Mouse (Mus musculus) frontal cortex, postnatal 36 days (tissue): Measurements from ENCODE around the gene Nin.

Experiments used
- DNase-seq, 2 experiments: peaks; one replicate each; pipeline ENCODE4 v3.0.0; 2022; ENCODE audit warnings: low spot score in 2 of 2

Gene Nin

GRCm38 (mm10) chr12:70082935-70083532 is 30.5 kb downstream of the Nin start:
- DNase-seq = no peak

GRCm38 (mm10) chr12:70082485-70082884 is 31.0 kb downstream of the Nin start:
- DNase-seq = no peak

GRCm38 (mm10) chr12:70078471-70079025 is 35.0 kb downstream of the Nin start:
- no peak for DNase-seq

GRCm38 (mm10) chr12:70076493-70076892 is 37.0 kb downstream of the Nin start:
- peak; percentile 34 to 61 for DNase-seq

- no peak for DNase-seq
Measured at GRCm38 (mm10) chr12:70075001-70075400, 38.5 kb downstream of the Nin start.

GRCm38 (mm10) chr12:70070888-70071287 is 42.6 kb downstream of the Nin start:
- DNase-seq = peak in 1 of 2 experiments; percentile 23

GRCm38 (mm10) chr12:70070306-70070705 is 43.2 kb downstream of the Nin start:
- no peak for DNase-seq

GRCm38 (mm10) chr12:70068647-70069257 is 44.8 kb downstream of the Nin start:
- no peak for DNase-seq

GRCm38 (mm10) chr12:70067849-70068248 is 45.7 kb downstream of the Nin start:
- DNase-seq = peak in 1 of 2 experiments; percentile 63

- DNase-seq = peak in 1 of 2 experiments; percentile 69
Measured at GRCm38 (mm10) chr12:70062114-70062513, 51.4 kb downstream of the Nin start.

GRCm38 (mm10) chr12:70058956-70059851 is 54.3 kb downstream of the Nin start:
- DNase-seq = no peak

- no peak for DNase-seq
Measured at GRCm38 (mm10) chr12:70050699-70051098, 62.8 kb downstream of the Nin start.

GRCm38 (mm10) chr12:70048741-70049140 is 64.8 kb downstream of the Nin start:
- DNase-seq = no peak

- no peak for DNase-seq
Measured at GRCm38 (mm10) chr12:70047281-70047680, 66.2 kb downstream of the Nin start.

GRCm38 (mm10) chr12:70044353-70044752 is 69.2 kb downstream of the Nin start:
- no peak for DNase-seq

- peak; percentile 72 to 81 for DNase-seq
Measured at GRCm38 (mm10) chr12:70043421-70043820, 70.1 kb downstream of the Nin start.

- no peak for DNase-seq
Measured at GRCm38 (mm10) chr12:70040981-70041380, 72.5 kb downstream of the Nin start.

GRCm38 (mm10) chr12:70036722-70037305 is 76.7 kb downstream of the Nin start:
- DNase-seq = no peak

- no peak for DNase-seq
Measured at GRCm38 (mm10) chr12:70026233-70026632, 87.3 kb downstream of the Nin start.

- DNase-seq = no peak
Measured at GRCm38 (mm10) chr12:70025431-70025830, 88.1 kb downstream of the Nin start.

GRCm38 (mm10) chr12:70023580-70023979 is 89.9 kb downstream of the Nin start:
- no peak for DNase-seq

- no peak for DNase-seq
Measured at GRCm38 (mm10) chr12:70018153-70018552, 95.4 kb downstream of the Nin start.
